Mouse (Mus musculus) hindbrain, embryonic 15.5 days (tissue): ENCODE measurements around the gene Tmem39b. TPM values are rescaled to one million over a fixed set of nuclear protein-coding genes. Genes with fewer than 3 reads are reported as not detected.

Experiments used
- ATAC-seq: fragments of 200-750 bp; cut with Nextera tagmentation; 2 replicates; pipeline ENCODE4 v1.8.0; 2017; ENCODE audit warnings: low read depth, moderate number of reproducible peaks, moderate TSS enrichment; ENCODE audit not compliant: low FRiP score
- H3K27ac ChIP-seq: fragments of 300-500 bp; sonication (generic); replicated peaks from 2 replicates; pipeline ENCODE4 v1.5.1; 2015; ENCODE audit warnings: mild to moderate bottlenecking, inconsistent platforms
- H3K27me3 ChIP-seq: fragments of 300-500 bp; sonication (generic); 2 replicates; pipeline ENCODE4 v1.6.1; 2015; ENCODE audit warnings: control low read depth, inconsistent platforms
- H3K36me3 ChIP-seq: fragments of 300-500 bp; sonication (generic); 2 replicates; pipeline ENCODE4 v1.6.1; 2015; ENCODE audit warnings: control low read depth, inconsistent platforms
- H3K4me1 ChIP-seq: fragments of 300-500 bp; sonication (generic); replicated peaks from 2 replicates; pipeline ENCODE4 v1.6.1; 2015; ENCODE audit warnings: control low read depth, inconsistent platforms
- H3K4me2 ChIP-seq: fragments of 300-500 bp; sonication (generic); 2 replicates; pipeline ENCODE4 v1.6.1; 2015; ENCODE audit warnings: moderate library complexity, mild to moderate bottlenecking, inconsistent platforms
- H3K4me3 ChIP-seq: fragments of 300-500 bp; sonication (generic); 2 replicates; pipeline ENCODE4 v1.5.1; 2015; ENCODE audit warnings: mild to moderate bottlenecking, inconsistent platforms
- H3K9ac ChIP-seq: fragments of 300-500 bp; sonication (generic); 2 replicates; pipeline ENCODE4 v1.6.1; 2015; ENCODE audit warnings: inconsistent platforms
- H3K9me3 ChIP-seq: fragments of 300-500 bp; sonication (generic); 2 replicates; pipeline ENCODE4 v1.6.1; 2016; ENCODE audit warnings: control low read depth, inconsistent platforms
- WGBS: fragments of 180-500 bp; shearing (Covaris S2); methylation state at CpG from one replicate; pipeline ENCODE4 v1.1.7; 2015; 5-methylcytosine and 5-hydroxymethylcytosine counted together
- polyA plus RNA-seq: library from polyadenylated mRNA; unstranded; fragments of >200 nt; fragmentation: Nextera tagmentation; extraction: Ambion mirVana; gene quantifications from 2 replicates; pipeline ENCODE4 v1.2.1, GENCODE M21; 2015

The Tmem39b gene
- polyA plus RNA-seq, 1 experiment from 2014 or later, result 14.8 TPM

GRCm38 (mm10) chr4:129672878-129673449, 23.7 kb downstream of the Tmem39b start:
- Histone ChIP-seq H3K9ac (peak overlapping the region; percentile 84), H3K36me3 (peaks cover 20% of the 10 kb centered on the region), H3K27me3 (no peaks in the 10 kb centered on the region), H3K4me3 (peak overlapping the region; percentile 82), H3K9me3 (no peaks in the 10 kb centered on the region), H3K4me2 (peak overlapping the region; percentile 75), H3K27ac (peak overlapping the region; percentile 90), H3K4me1 (peaks cover 20% of the 10 kb centered on the region)
- 7% methylated on average over 10 of the region's 10 CpGs for WGBS
- ATAC-seq, result peak; percentile 72; the same call in 1 of the 2 replicates

DNA sequence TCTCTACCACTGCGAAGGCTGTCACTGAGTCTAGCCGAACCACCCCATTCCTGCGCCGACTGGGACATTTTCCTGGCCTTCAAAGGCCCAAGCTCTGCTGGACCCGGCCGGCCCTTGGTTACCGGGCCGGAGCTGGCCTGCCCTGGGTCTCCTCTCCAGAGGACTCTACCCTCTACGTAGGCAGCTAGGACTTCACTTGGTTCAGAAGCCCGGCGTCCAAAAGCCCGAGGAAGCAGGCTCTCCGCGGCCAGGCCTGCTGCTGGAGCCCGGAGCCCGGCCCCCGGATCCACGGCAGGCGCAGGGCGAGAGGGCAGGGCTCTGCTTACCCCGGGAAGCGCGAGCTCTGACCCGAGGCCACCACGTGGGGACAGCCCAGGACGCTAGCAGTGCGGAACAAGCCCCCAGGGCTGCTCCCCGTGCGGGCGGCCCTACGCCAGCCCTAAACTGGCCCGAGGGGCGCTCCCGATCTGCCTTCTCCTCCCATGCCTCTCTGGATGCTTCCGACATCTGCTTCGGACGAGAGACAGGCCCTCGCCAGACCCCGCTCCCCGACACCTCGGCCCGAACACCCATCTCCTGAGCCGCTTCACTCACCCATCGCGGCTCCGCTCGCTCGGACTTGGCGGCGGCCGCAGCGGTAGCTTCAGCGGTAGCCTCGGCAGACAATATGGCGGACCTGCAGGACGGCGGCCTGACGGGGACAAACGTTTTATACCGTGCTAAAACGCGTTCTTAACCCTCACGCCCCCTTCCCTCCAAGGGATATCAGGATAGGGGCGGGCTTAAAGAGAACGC, 24.4 kb downstream of the Tmem39b start, which contains the start of gene Kpna6:
Kpna6 (minus strand) TSS at position 685 of the 795 bp plus-strand sequence.
- peak within 1 kb of the TSS; percentile 90 for H3K27ac ChIP-seq
- WGBS, result under 1% methylated on average over 65 of the region's 65 CpGs
- H3K4me2 ChIP-seq, result peak within 1 kb of the TSS; percentile 75
- H3K27me3 ChIP-seq, result no peaks in the 10 kb centered on the region
- peak; percentile 94 for ATAC-seq
- H3K9ac ChIP-seq, result peak within 1 kb of the TSS; percentile 84
- peaks cover 20% of the 10 kb centered on the region for H3K4me1 ChIP-seq
- H3K4me3 ChIP-seq, result peak within 1 kb of the TSS; percentile 82
- peaks cover 16% of the 10 kb centered on the region for H3K36me3 ChIP-seq
- H3K9me3 ChIP-seq, result no peaks in the 10 kb centered on the region

- WGBS, result 6% methylated on average over 12 of the region's 12 CpGs
- ATAC-seq, result peak; percentile 28; the same call in 1 of the 2 replicates
- H3K4me2 ChIP-seq, result peak overlapping the region; percentile 75
These were observed 25.1 kb downstream of the Tmem39b start for GRCm38 (mm10) chr4:129671491-129672082.

DNA sequence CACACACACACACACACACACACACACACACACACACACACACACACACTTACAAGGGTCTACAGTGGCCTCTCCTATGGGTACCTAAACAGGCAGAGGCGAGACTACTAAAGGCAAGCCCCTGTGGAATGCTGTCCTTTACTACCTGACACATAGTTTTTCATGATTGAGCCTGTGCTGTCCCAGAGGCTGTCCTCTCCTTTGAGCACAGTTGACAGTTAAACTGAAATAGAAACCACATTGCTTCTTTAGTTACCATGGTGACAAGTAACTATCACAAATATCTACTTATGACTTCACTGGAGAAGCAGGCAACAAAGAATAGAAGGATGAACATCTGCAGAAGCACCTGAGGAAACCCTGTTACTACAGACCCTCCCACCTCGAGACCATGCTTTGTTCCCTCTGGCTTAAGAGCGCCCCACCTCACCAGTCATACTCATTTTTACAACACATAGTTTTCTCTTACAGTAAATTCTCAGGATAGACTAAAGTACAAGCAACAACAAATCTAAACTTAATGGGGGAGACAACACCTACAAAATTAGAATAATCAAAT, 34.3 kb downstream of the Tmem39b start:
- no peak overlapping the region for H3K27ac ChIP-seq
- no peak for ATAC-seq
- no peak overlapping the region for H3K4me3 ChIP-seq
- no peak overlapping the region for H3K9ac ChIP-seq
- H3K9me3 ChIP-seq, result no peaks in the 10 kb centered on the region
- no peaks in the 10 kb centered on the region for H3K4me1 ChIP-seq
- H3K36me3 ChIP-seq, result peaks cover 48% of the 10 kb centered on the region
- WGBS, result 89% methylated on average over 3 of the region's 3 CpGs
- no peak overlapping the region for H3K4me2 ChIP-seq
- no peaks in the 10 kb centered on the region for H3K27me3 ChIP-seq

More at GRCm38 (mm10) chr4:129671491-129672082, 25.1 kb downstream of the Tmem39b start:
- H3K27me3 ChIP-seq, result no peaks in the 10 kb centered on the region
- H3K9me3 ChIP-seq, result no peaks in the 10 kb centered on the region
- H3K36me3 ChIP-seq, result peaks cover 13% of the 10 kb centered on the region
- H3K4me1 ChIP-seq, result peaks cover 20% of the 10 kb centered on the region
- H3K9ac ChIP-seq, result peak overlapping the region; percentile 84
- peak overlapping the region; percentile 90 for H3K27ac ChIP-seq
- H3K4me3 ChIP-seq, result peak overlapping the region; percentile 82

DNA sequence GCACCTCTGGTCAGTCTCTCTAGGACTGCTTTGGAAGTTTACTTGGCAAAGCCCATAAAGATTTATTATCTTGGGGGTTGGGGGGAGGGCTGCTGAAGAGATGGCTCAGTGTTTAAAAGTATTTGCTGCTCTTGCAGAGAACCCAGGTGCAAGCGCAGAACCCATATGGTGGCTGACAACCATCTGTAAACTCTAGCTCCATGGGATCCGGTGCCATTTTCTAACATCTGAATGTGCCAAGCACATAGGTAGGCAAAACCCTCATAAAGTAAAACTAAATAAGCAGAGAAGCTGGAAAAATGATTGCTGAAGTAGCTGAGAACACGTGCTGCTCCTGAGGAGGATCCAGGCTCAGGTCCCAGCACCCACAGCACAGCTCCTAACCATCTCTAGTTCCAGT, 35.1 kb downstream of the Tmem39b start:
- Histone ChIP-seq H3K27me3 (no peaks in the 10 kb centered on the region), H3K4me3 (no peak overlapping the region), H3K4me1 (no peaks in the 10 kb centered on the region), H3K9me3 (no peaks in the 10 kb centered on the region), H3K4me2 (no peak overlapping the region), H3K9ac (no peak overlapping the region), H3K36me3 (peaks cover 52% of the 10 kb centered on the region), H3K27ac (no peak overlapping the region)
- ATAC-seq, result no peak
- WGBS, result 94% methylated on average over 3 of the region's 3 CpGs

DNA sequence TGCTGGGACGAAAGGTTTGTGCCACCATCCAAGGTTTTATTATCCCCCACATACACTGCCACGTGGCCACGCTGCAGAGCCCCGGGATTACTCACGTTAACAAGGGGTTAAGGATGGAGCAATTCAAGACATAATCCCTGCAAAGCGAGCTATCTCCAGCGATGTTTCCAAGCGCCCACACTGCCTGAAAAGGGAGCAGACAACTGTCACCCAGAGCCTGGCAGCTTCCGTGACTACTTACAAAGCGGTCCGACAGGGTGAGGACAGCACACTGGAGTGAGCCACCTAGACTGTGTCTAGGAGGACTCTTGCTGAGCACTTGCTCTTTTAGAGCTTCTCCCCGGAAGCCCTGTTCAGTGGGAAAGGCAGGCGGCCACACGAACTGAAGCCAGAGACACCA, 41.9 kb downstream of the Tmem39b start:
- 94% methylated on average over 14 of the region's 14 CpGs for WGBS

DNA sequence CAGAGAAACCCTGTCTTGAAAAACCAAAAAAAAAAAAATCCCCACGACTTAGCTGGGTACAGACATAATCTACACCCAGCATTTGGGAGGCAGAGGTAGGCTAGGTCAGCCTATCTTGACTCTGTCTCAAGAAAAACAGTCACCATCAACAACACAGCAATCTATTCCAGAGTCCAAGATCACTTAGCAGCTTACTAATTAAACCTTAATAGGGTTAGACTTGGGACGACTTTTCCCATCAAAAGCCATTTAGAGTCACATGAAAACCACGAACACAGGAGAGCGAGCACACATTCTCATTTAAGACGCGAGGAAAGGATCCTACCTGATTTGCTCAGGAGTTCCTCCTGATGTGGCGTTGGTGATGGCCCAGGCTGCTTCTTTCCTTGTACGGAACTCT, 46.3 kb downstream of the Tmem39b start:
- no peak for ATAC-seq
- Histone ChIP-seq H3K27me3 (no peaks in the 10 kb centered on the region), H3K4me1 (no peaks in the 10 kb centered on the region), H3K9me3 (no peaks in the 10 kb centered on the region), H3K9ac (no peak overlapping the region), H3K4me2 (no peak overlapping the region), H3K27ac (no peak overlapping the region), H3K36me3 (peaks cover 88% of the 10 kb centered on the region), H3K4me3 (no peak overlapping the region)
- 94% methylated on average over 8 of the region's 8 CpGs for WGBS

More for the DNA sequence above, 41.9 kb downstream of the Tmem39b start:
- no peak overlapping the region for H3K4me3 ChIP-seq
- H3K4me1 ChIP-seq, result no peaks in the 10 kb centered on the region
- no peak overlapping the region for H3K9ac ChIP-seq
- peaks cover 94% of the 10 kb centered on the region for H3K36me3 ChIP-seq
- no peaks in the 10 kb centered on the region for H3K9me3 ChIP-seq
- no peak overlapping the region for H3K27ac ChIP-seq
- no peaks in the 10 kb centered on the region for H3K27me3 ChIP-seq
- H3K4me2 ChIP-seq, result no peak overlapping the region
- ATAC-seq, result no peak

GRCm38 (mm10) chr4:129648656-129649055, 48.0 kb downstream of the Tmem39b start:
- no peak overlapping the region for H3K9ac ChIP-seq
- no peak for ATAC-seq
- 90% methylated on average over 1 of the region's 1 CpGs for WGBS
- H3K4me1 ChIP-seq, result no peaks in the 10 kb centered on the region
- H3K27ac ChIP-seq, result no peak overlapping the region
- H3K4me3 ChIP-seq, result no peak overlapping the region
- H3K4me2 ChIP-seq, result no peak overlapping the region
- H3K36me3 ChIP-seq, result peaks cover 80% of the 10 kb centered on the region
- H3K9me3 ChIP-seq, result no peaks in the 10 kb centered on the region
- H3K27me3 ChIP-seq, result no peaks in the 10 kb centered on the region

DNA sequence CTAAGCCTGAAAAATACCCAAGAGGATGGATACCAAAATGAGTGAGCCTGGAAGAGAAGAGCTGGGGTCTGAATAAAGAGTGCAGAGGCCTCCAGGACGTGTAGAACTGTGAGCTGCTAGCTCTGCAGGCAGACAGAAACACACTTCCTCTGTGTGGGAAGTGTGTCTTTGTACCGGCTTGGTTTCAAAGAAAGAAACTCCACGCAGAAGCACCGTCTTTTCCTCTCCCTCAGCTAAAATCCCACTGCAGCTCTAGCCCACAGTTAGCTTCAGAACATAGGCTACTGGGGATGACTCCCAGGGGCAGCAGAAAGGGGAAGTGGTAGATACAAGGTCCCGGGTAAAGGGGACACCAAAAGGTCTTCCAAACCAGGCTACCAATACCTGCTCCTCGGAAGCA, 51.4 kb downstream of the Tmem39b start:
- 93% methylated on average over 6 of the region's 6 CpGs for WGBS
- Histone ChIP-seq H3K4me3 (no peak overlapping the region), H3K27me3 (no peaks in the 10 kb centered on the region), H3K9me3 (no peaks in the 10 kb centered on the region), H3K36me3 (peaks cover 52% of the 10 kb centered on the region), H3K4me2 (no peak overlapping the region), H3K9ac (no peak overlapping the region), H3K27ac (no peak overlapping the region), H3K4me1 (peaks cover 3% of the 10 kb centered on the region; the same call in 1 of the 2 replicates)
- ATAC-seq, result no peak

GRCm38 (mm10) chr4:129641756-129642155, 54.9 kb downstream of the Tmem39b start:
- H3K4me2 ChIP-seq, result peak overlapping the region; percentile 76
- no peak overlapping the region for H3K27ac ChIP-seq
- no peak for ATAC-seq
- peaks cover 26% of the 10 kb centered on the region for H3K36me3 ChIP-seq
- 56% methylated on average over 5 of the region's 5 CpGs for WGBS
- no peaks in the 10 kb centered on the region for H3K27me3 ChIP-seq
- no peaks in the 10 kb centered on the region for H3K9me3 ChIP-seq
- H3K4me1 ChIP-seq, result peaks cover 23% of the 10 kb centered on the region
- H3K9ac ChIP-seq, result no peak overlapping the region
- H3K4me3 ChIP-seq, result no peak overlapping the region

- no peaks in the 10 kb centered on the region for H3K9me3 ChIP-seq
- peak within 1 kb of the TSS; percentile 98 for H3K27ac ChIP-seq
- peak; percentile 97 for ATAC-seq
- H3K36me3 ChIP-seq, result peaks cover 26% of the 10 kb centered on the region
- H3K4me1 ChIP-seq, result peaks cover 23% of the 10 kb centered on the region
- H3K9ac ChIP-seq, result peak within 1 kb of the TSS; percentile 59
- H3K27me3 ChIP-seq, result no peaks in the 10 kb centered on the region
- peak within 1 kb of the TSS; percentile 78 for H3K4me3 ChIP-seq
- WGBS, result under 1% methylated on average over 59 of the region's 60 CpGs
- H3K4me2 ChIP-seq, result peak within 1 kb of the TSS; percentile 76
These were observed 55.8 kb downstream of the Tmem39b start, which contains the start of gene Txlna for GRCm38 (mm10) chr4:129640638-129641467. TSS of gene Txlna (minus strand) at chr4:129641065.
